Mouse (Mus musculus): ENCODE measurements around the gene Fpr3. TPM values are rescaled to one million over a fixed set of nuclear protein-coding genes. Genes with fewer than 3 reads are reported as not detected.
"Not testable (repeated sequence)": the region's sequence is repeated elsewhere in the genome, so short reads cannot be mapped to it uniquely, and the experiment has no call there.

Gene Fpr3
- not detected in 2 replicates for polyA plus RNA-seq (2015; fragmentation: Nextera tagmentation; extraction: Ambion mirVana)

DNA sequence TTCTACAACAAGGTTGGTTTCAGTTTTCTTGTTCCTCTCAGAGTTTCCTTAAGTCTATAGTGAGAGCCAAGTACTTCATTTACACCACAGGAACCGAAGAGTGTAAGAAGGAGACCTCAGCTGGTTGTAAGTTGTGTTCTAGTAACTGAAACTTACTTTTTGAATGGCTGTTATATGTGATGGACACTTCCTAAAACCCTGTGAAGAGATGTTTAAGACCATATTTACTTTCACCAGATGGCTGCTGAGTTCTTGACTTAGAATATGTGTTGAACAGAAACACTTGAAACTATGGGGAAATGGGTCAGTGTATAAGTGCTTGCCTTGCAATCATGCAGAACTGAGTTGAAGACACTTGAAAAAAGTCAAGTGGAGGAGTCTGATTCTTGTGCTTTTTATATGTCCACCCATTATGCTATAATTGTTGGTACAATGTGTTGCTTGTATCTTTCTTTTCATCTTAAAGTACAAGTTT lies at the start of gene Fpr3, which contains the start of gene Fpr2:
TSS of gene Fpr3 (plus strand) at position 79 of the 475 bp plus-strand sequence.
TSS of gene Fpr2 (plus strand) at position 51 of the 475 bp plus-strand sequence.
- Histone ChIP-seq H3K27ac (ENCODE audit: low read length) (no peak within 1 kb of the TSS), H3K27me3 (ENCODE audit: control insufficient read depth, insufficient read depth, low read depth, low read length) (no peaks in the 10 kb centered on the region), H3K9ac (ENCODE audit: low read depth, low read length) (no peak within 1 kb of the TSS), H3K36me3 (ENCODE audit: control insufficient read depth, insufficient read depth) (no peaks in the 10 kb centered on the region), H3K4me1 (ENCODE audit: control insufficient read depth, low read depth, low read length) (no peaks in the 10 kb centered on the region), H3K4me3 (ENCODE audit: low read depth, low read length) (no peak within 1 kb of the TSS), H3K9me3 (replicated peaks; ENCODE audit: control insufficient read depth, low read length) (no peaks in the 10 kb centered on the region), H3K4me2 (ENCODE audit: low read depth, low read length) (no peak within 1 kb of the TSS)
- no peak for ATAC-seq (ENCODE audit: low read depth)
- 30% methylated on average over 1 of the region's 1 CpGs for WGBS (ENCODE audit: insufficient replicate concordance)

- under 1% methylated on average over 43 of the region's 43 CpGs for WGBS (ENCODE audit: insufficient replicate concordance)
- H3K27ac ChIP-seq (ENCODE audit: low read length): peak overlapping the region; percentile 82
- ATAC-seq (ENCODE audit: low read depth): peak; percentile 98
Observed at GRCm38 (mm10) chr17:17837919-17838701, 49.5 kb upstream of the Fpr3 start.

GRCm38 (mm10) chr17:17839276-17839675 lies 48.4 kb upstream of the Fpr3 start:
- Histone ChIP-seq H3K9me3 (replicated peaks; ENCODE audit: control insufficient read depth, low read length) (no peaks in the 10 kb centered on the region), H3K27ac (ENCODE audit: low read length) (no peak overlapping the region), H3K9ac (ENCODE audit: low read depth, low read length) (no peak overlapping the region), H3K36me3 (ENCODE audit: control insufficient read depth, insufficient read depth) (0 out of 2 replicates have a peak, but pooled peaks cover 2% of the 10 kb centered on the region), H3K4me3 (ENCODE audit: low read depth, low read length) (no peak overlapping the region), H3K4me2 (ENCODE audit: low read depth, low read length) (no peak overlapping the region), H3K27me3 (ENCODE audit: control insufficient read depth, insufficient read depth, low read depth, low read length) (no peaks in the 10 kb centered on the region), H3K4me1 (ENCODE audit: control insufficient read depth, low read depth, low read length) (peaks cover 6% of the 10 kb centered on the region)
- no peak for ATAC-seq (ENCODE audit: low read depth)
- WGBS (ENCODE audit: insufficient replicate concordance): 79% methylated on average over 2 of the region's 2 CpGs

More at GRCm38 (mm10) chr17:17837919-17838701, 49.5 kb upstream of the Fpr3 start:
- peak overlapping the region; percentile 67 for H3K9ac ChIP-seq (ENCODE audit: low read depth, low read length)
- peak overlapping the region; percentile 65 for H3K4me3 ChIP-seq (ENCODE audit: low read depth, low read length)
- H3K4me1 ChIP-seq (ENCODE audit: control insufficient read depth, low read depth, low read length): peaks cover 6% of the 10 kb centered on the region
- H3K9me3 ChIP-seq (replicated peaks; ENCODE audit: control insufficient read depth, low read length): no peaks in the 10 kb centered on the region
- H3K4me2 ChIP-seq (ENCODE audit: low read depth, low read length): peak overlapping the region; percentile 74
- 0 out of 2 replicates have a peak, but pooled peaks cover 2% of the 10 kb centered on the region for H3K36me3 ChIP-seq (ENCODE audit: control insufficient read depth, insufficient read depth)
- H3K27me3 ChIP-seq (ENCODE audit: control insufficient read depth, insufficient read depth, low read depth, low read length): no peaks in the 10 kb centered on the region

DNA sequence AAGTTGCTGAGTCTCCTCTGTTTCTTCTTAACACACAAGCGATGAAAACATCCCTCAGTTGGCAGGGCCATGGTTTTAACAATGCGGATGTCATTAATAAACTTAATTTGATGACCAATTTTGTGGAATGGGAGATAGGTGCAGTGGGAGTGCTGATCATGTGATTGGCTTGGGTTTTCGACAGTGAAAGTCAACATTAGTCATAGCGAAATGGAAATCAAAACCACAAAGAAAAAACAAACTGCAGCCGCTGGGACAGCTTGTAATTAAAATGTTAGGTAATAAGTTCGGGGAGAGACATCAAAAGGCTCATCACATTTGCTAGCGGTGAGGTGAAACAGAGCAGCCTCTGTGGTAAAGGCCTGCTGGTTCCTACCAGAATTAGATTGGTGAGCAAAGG lies 46.9 kb upstream of the Fpr3 start:
- WGBS (ENCODE audit: insufficient replicate concordance): 76% methylated on average over 7 of the region's 7 CpGs
- no peaks in the 10 kb centered on the region for H3K9me3 ChIP-seq (replicated peaks; ENCODE audit: control insufficient read depth, low read length)
- H3K4me2 ChIP-seq (ENCODE audit: low read depth, low read length): no peak overlapping the region
- peaks cover 6% of the 10 kb centered on the region for H3K4me1 ChIP-seq (ENCODE audit: control insufficient read depth, low read depth, low read length)
- H3K36me3 ChIP-seq (ENCODE audit: control insufficient read depth, insufficient read depth): 0 out of 2 replicates have a peak, but pooled peaks cover 2% of the 10 kb centered on the region
- H3K27ac ChIP-seq (ENCODE audit: low read length): no peak overlapping the region
- no peak for ATAC-seq (ENCODE audit: low read depth)
- no peak overlapping the region for H3K9ac ChIP-seq (ENCODE audit: low read depth, low read length)
- H3K4me3 ChIP-seq (ENCODE audit: low read depth, low read length): no peak overlapping the region
- H3K27me3 ChIP-seq (ENCODE audit: control insufficient read depth, insufficient read depth, low read depth, low read length): no peaks in the 10 kb centered on the region

DNA sequence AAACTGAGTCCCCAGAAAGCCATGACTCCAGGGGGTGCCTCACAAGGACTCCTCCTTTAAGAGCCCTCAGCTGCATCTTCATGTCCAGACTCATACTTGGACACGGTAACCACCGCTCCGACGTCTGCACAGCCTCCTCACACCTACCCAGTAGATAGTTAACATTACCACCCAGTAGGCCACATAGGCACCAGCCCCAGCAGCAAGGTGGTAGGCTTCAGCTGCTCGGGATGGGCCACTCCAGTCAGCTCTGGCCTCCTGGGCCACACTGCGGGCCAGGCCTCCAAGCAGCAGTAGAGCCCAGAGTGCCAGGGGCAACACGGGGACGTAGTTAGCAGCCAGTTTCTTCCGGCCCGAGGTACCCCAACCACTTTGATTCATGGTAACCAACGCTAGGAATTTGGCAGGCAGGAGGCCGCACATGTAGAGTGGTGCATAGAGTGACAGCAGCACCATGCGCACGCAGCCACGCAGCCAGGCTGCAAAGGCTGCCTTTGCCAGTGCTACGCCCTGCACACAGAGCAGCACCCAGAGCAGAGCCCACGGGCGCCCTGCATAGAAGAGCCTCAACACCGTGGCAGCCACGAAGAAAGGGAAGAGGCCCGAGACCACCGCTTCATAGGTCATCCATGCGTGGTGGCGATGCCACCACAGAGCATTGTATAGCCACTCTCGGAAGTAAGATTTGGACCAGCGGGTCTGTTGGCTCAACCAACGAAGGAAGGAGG lies 44.0 kb upstream of the Fpr3 start:
- 0 out of 2 replicates have a peak, but pooled peaks cover 2% of the 10 kb centered on the region for H3K36me3 ChIP-seq (ENCODE audit: control insufficient read depth, insufficient read depth)
- peak; percentile 22; the same call in 1 of the 2 replicates for ATAC-seq (ENCODE audit: low read depth)
- H3K9me3 ChIP-seq (replicated peaks; ENCODE audit: control insufficient read depth, low read length): no peaks in the 10 kb centered on the region
- no peak overlapping the region for H3K9ac ChIP-seq (ENCODE audit: low read depth, low read length)
- no peak overlapping the region for H3K27ac ChIP-seq (ENCODE audit: low read length)
- H3K4me2 ChIP-seq (ENCODE audit: low read depth, low read length): no peak overlapping the region
- H3K4me3 ChIP-seq (ENCODE audit: low read depth, low read length): no peak overlapping the region
- 61% methylated on average over 27 of the region's 27 CpGs for WGBS (ENCODE audit: insufficient replicate concordance)
- no peaks in the 10 kb centered on the region for H3K27me3 ChIP-seq (ENCODE audit: control insufficient read depth, insufficient read depth, low read depth, low read length)
- no peaks in the 10 kb centered on the region for H3K4me1 ChIP-seq (ENCODE audit: control insufficient read depth, low read depth, low read length)

DNA sequence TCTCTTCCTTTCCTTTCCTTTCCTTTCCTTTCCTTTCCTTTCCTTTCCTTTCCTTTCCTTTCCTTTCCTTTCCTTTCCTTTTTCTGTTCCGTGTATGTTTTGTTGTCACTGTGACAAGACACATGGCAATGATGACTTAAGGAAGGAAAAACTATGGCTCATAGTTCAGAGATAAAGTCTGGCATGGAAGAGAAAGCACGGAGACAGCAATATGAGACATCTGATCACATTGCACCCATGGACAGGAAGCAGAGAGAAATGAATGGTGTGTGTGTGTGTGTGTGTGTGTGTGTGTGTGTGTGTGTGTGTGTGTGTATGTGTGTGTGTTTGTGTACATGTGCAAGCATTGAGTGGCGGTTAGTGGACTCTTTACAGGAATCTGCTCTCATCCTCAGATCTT lies 43.0 kb upstream of the Fpr3 start:
- H3K4me2 ChIP-seq (ENCODE audit: low read depth, low read length); H3K36me3 ChIP-seq (ENCODE audit: control insufficient read depth, insufficient read depth); H3K4me1 ChIP-seq (ENCODE audit: control insufficient read depth, low read depth, low read length); ATAC-seq (ENCODE audit: low read depth); H3K27ac ChIP-seq (ENCODE audit: low read length); H3K4me3 ChIP-seq (ENCODE audit: low read depth, low read length); H3K9ac ChIP-seq (ENCODE audit: low read depth, low read length); H3K27me3 ChIP-seq (ENCODE audit: control insufficient read depth, insufficient read depth, low read depth, low read length); H3K9me3 ChIP-seq (replicated peaks; ENCODE audit: control insufficient read depth, low read length): not testable (repeated sequence)
- WGBS (ENCODE audit: insufficient replicate concordance): 62% methylated on average over 3 of the region's 3 CpGs

- Histone ChIP-seq H3K27ac (ENCODE audit: low read length) (no peak overlapping the region), H3K4me1 (ENCODE audit: control insufficient read depth, low read depth, low read length) (no peaks in the 10 kb centered on the region), H3K4me3 (ENCODE audit: low read depth, low read length) (no peak overlapping the region), H3K9ac (ENCODE audit: low read depth, low read length) (no peak overlapping the region), H3K4me2 (ENCODE audit: low read depth, low read length) (no peak overlapping the region), H3K9me3 (replicated peaks; ENCODE audit: control insufficient read depth, low read length) (no peaks in the 10 kb centered on the region), H3K27me3 (ENCODE audit: control insufficient read depth, insufficient read depth, low read depth, low read length) (peaks cover 5% of the 10 kb centered on the region), H3K36me3 (ENCODE audit: control insufficient read depth, insufficient read depth) (0 out of 2 replicates have a peak, but pooled peaks cover 2% of the 10 kb centered on the region)
- 55% methylated on average over 10 of the region's 10 CpGs for WGBS (ENCODE audit: insufficient replicate concordance)
- no peak for ATAC-seq (ENCODE audit: low read depth)
Observed at GRCm38 (mm10) chr17:17845187-17846027, 42.2 kb upstream of the Fpr3 start.

DNA sequence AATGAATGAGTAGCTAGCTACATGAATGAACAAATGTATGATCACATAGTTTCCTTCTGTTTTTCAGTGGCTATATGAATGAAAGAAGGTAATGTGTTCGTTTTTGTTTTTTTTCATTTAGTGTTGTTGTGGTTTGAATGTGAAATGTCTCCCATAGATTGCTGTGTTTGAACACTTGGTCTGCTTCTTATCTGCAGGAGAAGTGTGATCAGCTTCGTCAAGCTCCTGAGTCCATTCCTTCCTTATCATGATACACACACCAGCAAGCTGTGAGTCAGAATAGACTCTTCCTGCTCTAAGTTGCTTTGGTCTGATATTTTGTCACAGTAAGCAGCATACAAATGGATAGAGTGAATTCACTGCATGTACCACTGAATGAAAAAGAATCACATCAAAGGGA lies 38.7 kb upstream of the Fpr3 start:
- WGBS (ENCODE audit: insufficient replicate concordance): 14% methylated on average over 2 of the region's 2 CpGs
- no peaks in the 10 kb centered on the region for H3K9me3 ChIP-seq (replicated peaks; ENCODE audit: control insufficient read depth, low read length)
- H3K36me3 ChIP-seq (ENCODE audit: control insufficient read depth, insufficient read depth): no peaks in the 10 kb centered on the region
- peaks cover 6% of the 10 kb centered on the region for H3K27me3 ChIP-seq (ENCODE audit: control insufficient read depth, insufficient read depth, low read depth, low read length)
- H3K4me1 ChIP-seq (ENCODE audit: control insufficient read depth, low read depth, low read length): no peaks in the 10 kb centered on the region
- no peak overlapping the region for H3K9ac ChIP-seq (ENCODE audit: low read depth, low read length)
- no peak overlapping the region for H3K27ac ChIP-seq (ENCODE audit: low read length)
- no peak overlapping the region for H3K4me2 ChIP-seq (ENCODE audit: low read depth, low read length)
- no peak overlapping the region for H3K4me3 ChIP-seq (ENCODE audit: low read depth, low read length)
- peak; percentile 44 for ATAC-seq (ENCODE audit: low read depth)

Data from liver, embryonic 16.5 days (tissue).